Mouse (Mus musculus) megakaryocyte, embryonic 14.5 days (primary cell): ENCODE results near the gene Vpreb3.

Experiments used
- FLI1 ChIP-seq: IDR thresholded peaks from 2 replicates; pipeline ENCODE4 v1.6.1; 2012; ENCODE audit warnings: low read length, inconsistent platforms, mixed read lengths
- GATA1 ChIP-seq: IDR thresholded peaks from 3 replicates; pipeline ENCODE4 v1.6.1; 2012; ENCODE audit warnings: mixed read lengths, low read length, inconsistent platforms, borderline replicate concordance

DNA sequence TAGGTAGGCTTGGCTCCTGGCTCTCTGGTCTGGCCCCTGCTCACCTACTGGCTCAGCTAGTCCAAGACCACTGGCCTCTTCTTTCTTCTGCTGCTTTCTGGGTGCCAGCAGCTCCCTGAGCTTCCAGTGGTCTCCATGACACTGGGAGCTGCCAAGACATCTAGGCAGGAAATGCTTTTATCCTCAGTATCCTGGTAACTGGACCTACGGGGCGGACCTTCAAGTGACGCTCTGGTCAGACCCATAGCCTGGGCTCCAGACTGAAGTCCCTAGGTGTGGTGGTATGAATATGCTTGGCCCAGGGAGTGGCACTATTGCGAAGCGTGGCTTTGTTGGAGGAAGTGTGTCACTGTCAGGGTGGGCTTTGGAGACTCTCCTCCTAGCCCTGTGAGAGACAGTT lies 2.3 kb upstream of the Vpreb3 start, which contains the start of gene Gm867:
- TF ChIP-seq GATA1 (no peak), FLI1 (no peak)
